7 mouse cellular contexts compared by ENCODE assay signal in genomic region chr11:51858528-51859051, GRCm38 (mm10). TPM values are rescaled to one million over a fixed set of nuclear protein-coding genes. Genes with fewer than 3 reads are reported as not detected.
A peak's percentile ranks its signal among the peaks of the same experiment; 100 is the strongest.
DNase-seq lines count a peak whose midpoint lies in the region; ATAC-seq and TF ChIP-seq lines count a peak whose summit lies in the region.

No protein-coding gene starts in this region.

- peaks cover 6% of the 10 kb centered on the region; the same call in 1 of the 2 replicates for H3K4me1 ChIP-seq in embryonic facial prominence, embryonic 11.5 days (ENCODE audit: control insufficient read depth, insufficient read depth, low read length)
- peaks cover 4% of the 10 kb centered on the region for H3K4me1 ChIP-seq in heart, adult 2 months (ENCODE audit: control insufficient read depth, insufficient read depth, low read length)
- peaks cover 6% of the 10 kb centered on the region; the same call in 1 of the 2 replicates for H3K4me1 ChIP-seq in kidney, adult 2 months (ENCODE audit: control insufficient read depth, insufficient read depth, low read length)
- peaks cover 9% of the 10 kb centered on the region for H3K4me1 ChIP-seq in limb, embryonic 11.5 days (ENCODE audit: control insufficient read depth, insufficient read depth, low read length)
- H3K4me1 ChIP-seq in midbrain, embryonic 12.5 days = peaks cover 30% of the 10 kb centered on the region

- peak; percentile 87 for TF ChIP-seq POLR2A in heart, adult 2 months (IDR thresholded peaks at IDR 0.05; ENCODE audit: insufficient read depth, low read depth, low read length)
- TF ChIP-seq POLR2A in kidney, adult 2 months (IDR thresholded peaks at IDR 0.05; ENCODE audit: low read depth, low read length) = no peak

- DNase-seq in adrenal gland, adult 2 months = peak; percentile 93
- peak; percentile 71 for DNase-seq in embryonic facial prominence, embryonic 11.5 days (ENCODE audit: low spot score)
- DNase-seq in heart, adult 2 months = peak; percentile 91 to 92
- peak; percentile 94 for DNase-seq in kidney, adult 2 months
- peak; percentile 67 for DNase-seq in limb, embryonic 11.5 days (ENCODE audit: low spot score)
- DNase-seq in spleen, adult 18-20 months = peak; percentile 70 to 74

- peak overlapping the region; percentile 66 for H3K4me3 ChIP-seq in embryonic facial prominence, embryonic 11.5 days (ENCODE audit: low read depth, low read length)
- peak overlapping the region; percentile 80 for H3K4me3 ChIP-seq in heart, adult 2 months
- peak overlapping the region; percentile 79 for H3K4me3 ChIP-seq in kidney, adult 2 months (ENCODE audit: insufficient read depth, low read depth, low read length)
- peak overlapping the region; percentile 54 for H3K4me3 ChIP-seq in limb, embryonic 11.5 days (ENCODE audit: low read depth, low read length)
- peak overlapping the region; percentile 64 for H3K4me3 ChIP-seq in midbrain, embryonic 12.5 days

- no peaks in the 10 kb centered on the region for H3K79me2 ChIP-seq in heart, adult 2 months (replicated peaks; ENCODE audit: control insufficient read depth, insufficient read depth, low read length)

- TF ChIP-seq EP300 in heart, adult 2 months (IDR thresholded peaks at IDR 0.05; ENCODE audit: insufficient read depth, low read depth, low read length) = peak; percentile 46; the same call in 1 of the 2 replicates

- no peaks in the 10 kb centered on the region for H3K9me3 ChIP-seq in embryonic facial prominence, embryonic 11.5 days (replicated peaks; ENCODE audit: control insufficient read depth, low read length)
- H3K9me3 ChIP-seq in limb, embryonic 11.5 days (ENCODE audit: control insufficient read depth, low read length) = no peaks in the 10 kb centered on the region
- H3K9me3 ChIP-seq in midbrain, embryonic 12.5 days = no peaks in the 10 kb centered on the region

- peak overlapping the region; percentile 98 for H3K4me2 ChIP-seq in embryonic facial prominence, embryonic 11.5 days (ENCODE audit: low read depth, low read length)
- H3K4me2 ChIP-seq in limb, embryonic 11.5 days (ENCODE audit: low read depth, severe bottlenecking) = peak overlapping the region; percentile 91
- H3K4me2 ChIP-seq in midbrain, embryonic 12.5 days (replicated peaks) = peak overlapping the region; percentile 100

- H3K27ac ChIP-seq in embryonic facial prominence, embryonic 11.5 days (replicated peaks; ENCODE audit: low read depth, low read length) = peak overlapping the region; percentile 38; the same call in 1 of the 2 replicates
- peak overlapping the region; percentile 97 for H3K27ac ChIP-seq in heart, adult 2 months
- H3K27ac ChIP-seq in kidney, adult 2 months (ENCODE audit: insufficient read depth, low read depth, low read length) = peak overlapping the region; percentile 93
- H3K27ac ChIP-seq in limb, embryonic 11.5 days (replicated peaks; ENCODE audit: low read depth, low read length) = no peak overlapping the region
- no peak overlapping the region for H3K27ac ChIP-seq in midbrain, embryonic 12.5 days (replicated peaks)

- intact Hi-C loops in heart, adult 2 months (cut with DNase I) = loop anchor here (1.0 to 2.0 kb wide), 4 partner anchors 16 to 142 kb away; partner anchors contain the start of gene Ube2b

- 0% methylated on average over 28 of the region's 28 CpGs for WGBS in embryonic facial prominence, embryonic 11.5 days
- under 1% methylated on average over 26 of the region's 28 CpGs for WGBS in heart, adult 2 months
- under 1% methylated on average over 28 of the region's 28 CpGs for WGBS in kidney, adult 2 months
- WGBS in limb, embryonic 11.5 days = 0% methylated on average over 26 of the region's 28 CpGs
- WGBS in midbrain, embryonic 12.5 days = under 1% methylated on average over 22 of the region's 28 CpGs

- TF ChIP-seq CTCF in heart, adult 2 months (IDR thresholded peaks at IDR 0.05) = peak; percentile 14
- TF ChIP-seq CTCF in kidney, adult 2 months (conservative IDR thresholded peaks at IDR 0.05; ENCODE audit: insufficient read depth, insufficient read length, low read depth, low read length) = no peak

- peaks cover 12% of the 10 kb centered on the region for H3K27me3 ChIP-seq in embryonic facial prominence, embryonic 11.5 days (ENCODE audit: control insufficient read depth, insufficient read depth, low read length)
- H3K27me3 ChIP-seq in heart, adult 2 months (ENCODE audit: control insufficient read depth, insufficient read depth, low read length) = no peaks in the 10 kb centered on the region
- H3K27me3 ChIP-seq in kidney, adult 2 months (replicated peaks; ENCODE audit: control insufficient read depth, insufficient read depth, low read length) = no peaks in the 10 kb centered on the region
- H3K27me3 ChIP-seq in limb, embryonic 11.5 days (ENCODE audit: control insufficient read depth, insufficient read depth, low read length) = peaks cover 18% of the 10 kb centered on the region
- H3K27me3 ChIP-seq in midbrain, embryonic 12.5 days = peaks cover 52% of the 10 kb centered on the region

- peak; percentile 36; the same call in 1 of the 2 replicates for ATAC-seq in embryonic facial prominence, embryonic 11.5 days (replicated peaks; ENCODE audit: insufficient number of reproducible peaks, low FRiP score, low TSS enrichment, low read depth)
- peak; percentile 24; the same call in 1 of the 2 replicates for ATAC-seq in limb, embryonic 11.5 days (ENCODE audit: insufficient number of reproducible peaks, low FRiP score, low TSS enrichment, low read depth)
- no peak for ATAC-seq in midbrain, embryonic 12.5 days (ENCODE audit: low FRiP score, low read depth)

- peak overlapping the region; percentile 73; the same call in 1 of the 2 replicates for H3K9ac ChIP-seq in embryonic facial prominence, embryonic 11.5 days (replicated peaks; ENCODE audit: low read length)
- H3K9ac ChIP-seq in heart, adult 2 months (ENCODE audit: low read depth, low read length) = peak overlapping the region; percentile 80
- H3K9ac ChIP-seq in limb, embryonic 11.5 days (ENCODE audit: low read length) = peak overlapping the region; percentile 56; the same call in 1 of the 2 replicates
- H3K9ac ChIP-seq in midbrain, embryonic 12.5 days (replicated peaks) = peak overlapping the region; percentile 71

- no peaks in the 10 kb centered on the region for H3K36me3 ChIP-seq in embryonic facial prominence, embryonic 11.5 days (replicated peaks; ENCODE audit: control insufficient read depth, insufficient read depth, low read depth, low read length)
- H3K36me3 ChIP-seq in heart, adult 2 months (ENCODE audit: control insufficient read depth, insufficient read depth, low read length) = no peaks in the 10 kb centered on the region
- H3K36me3 ChIP-seq in kidney, adult 2 months (ENCODE audit: control insufficient read depth, insufficient read depth, low read length) = no peaks in the 10 kb centered on the region
- no peaks in the 10 kb centered on the region for H3K36me3 ChIP-seq in limb, embryonic 11.5 days (ENCODE audit: control insufficient read depth, insufficient read depth, low read length)
- H3K36me3 ChIP-seq in midbrain, embryonic 12.5 days = no peaks in the 10 kb centered on the region

RNA-seq across cellular contexts. Expression of gene Jade2, which starts 1.1 kb away (rescaled TPM):
- 10 to 100 TPM; 13.7 to 21.8 TPM for total RNA-seq in adrenal gland, adult 2 months (2021)
- polyA plus RNA-seq in adrenal gland, adult 2 months (2012; rRNA removed) = 12.8 and 13.0 TPM in 2 replicates
- polyA plus RNA-seq in embryonic facial prominence, embryonic 11.5 days (2014; fragmentation: Nextera tagmentation; extraction: Ambion mirVana) = 0.26 and 0.52 TPM in 2 replicates
- 10 to 100 TPM; 11.3 to 12.4 TPM for total RNA-seq in heart, adult 2 months (2021)
- 6.5 and 7.3 TPM in 2 replicates for polyA plus RNA-seq in heart, adult 2 months (2012; rRNA removed)
- polyA plus RNA-seq in kidney, adult 2 months (2012; rRNA removed) = 13.4 and 13.8 TPM in 2 replicates
- 0.28 and 0.44 TPM in 2 replicates for polyA plus RNA-seq in limb, embryonic 11.5 days (2014; fragmentation: Nextera tagmentation; extraction: Ambion mirVana)
- 0.43 and 0.48 TPM in 2 replicates for polyA plus RNA-seq in midbrain, embryonic 12.5 days (2016; fragmentation: Nextera tagmentation; extraction: Ambion mirVana)

Comparison
In these comparisons a context has a peak if more than half of its experiments do, and no peak if none do; other contexts are left out.
1. H3K27ac ChIP-seq: peak in embryonic facial prominence, embryonic 11.5 days (single experiment), heart, adult 2 months (single experiment) and kidney, adult 2 months (single experiment); none in limb, embryonic 11.5 days (single experiment) and midbrain, embryonic 12.5 days (single experiment).
2. Peak in every context shown above with its lines, with median percentiles within 50 percentile points of each other: DNase-seq, H3K4me2 ChIP-seq, H3K4me3 ChIP-seq and H3K9ac ChIP-seq.